Mouse (Mus musculus) cerebellum, adult 2 months (tissue): ENCODE measurements at regions not wholly inside any gene's neighbourhood (a gene's known extent, or its start where the extent isn't known, plus 50 kb on each side); places are given as distances from the start of the nearest gene placed in this dataset.

Experiments used
- DNase-seq, 2 experiments: peaks; one replicate each; pipeline ENCODE4 v3.0.0; 2021
- H3K27ac ChIP-seq: fragments of 200-500 bp; 2 replicates; pipeline ENCODE4 v1.5.1; 2012; ENCODE audit warnings: low read length, control low read depth, inconsistent platforms; ENCODE audit not compliant: insufficient read depth
- H3K27me3 ChIP-seq: fragments of 200-500 bp; 2 replicates; pipeline ENCODE4 v1.6.1; 2012; ENCODE audit warnings: inconsistent platforms, mild to moderate bottlenecking, low read length, moderate library complexity; ENCODE audit not compliant: control insufficient read depth, insufficient read depth
- H3K4me1 ChIP-seq: fragments of 200-500 bp; 2 replicates; pipeline ENCODE4 v1.6.1; 2011; ENCODE audit warnings: low read length; ENCODE audit not compliant: control insufficient read depth, insufficient read depth
- H3K4me3 ChIP-seq: fragments of 200-500 bp; replicated peaks from 2 replicates; pipeline ENCODE3; 2011; ENCODE audit warnings: mild to moderate bottlenecking, low read depth, low read length, control low read depth; ENCODE audit not compliant: insufficient read depth
- CTCF ChIP-seq: fragments of 200-500 bp; IDR thresholded peaks from 2 replicates; pipeline ENCODE4 v1.5.1; 2011; ENCODE audit warnings: low read depth, mild to moderate bottlenecking, control low read depth, low read length, moderate library complexity, borderline replicate concordance; ENCODE audit not compliant: insufficient read depth
- POLR2A ChIP-seq: fragments of 200-500 bp; IDR thresholded peaks from 2 replicates; pipeline ENCODE4 v1.6.1; 2011; ENCODE audit warnings: low read length, control low read depth, borderline replicate concordance; ENCODE audit not compliant: insufficient read depth
- WGBS: fragments of 180-500 bp; shearing (Covaris S2); methylation state at CpG from one replicate; pipeline ENCODE4 v1.1.7; 2018; 5-methylcytosine and 5-hydroxymethylcytosine counted together

DNA sequence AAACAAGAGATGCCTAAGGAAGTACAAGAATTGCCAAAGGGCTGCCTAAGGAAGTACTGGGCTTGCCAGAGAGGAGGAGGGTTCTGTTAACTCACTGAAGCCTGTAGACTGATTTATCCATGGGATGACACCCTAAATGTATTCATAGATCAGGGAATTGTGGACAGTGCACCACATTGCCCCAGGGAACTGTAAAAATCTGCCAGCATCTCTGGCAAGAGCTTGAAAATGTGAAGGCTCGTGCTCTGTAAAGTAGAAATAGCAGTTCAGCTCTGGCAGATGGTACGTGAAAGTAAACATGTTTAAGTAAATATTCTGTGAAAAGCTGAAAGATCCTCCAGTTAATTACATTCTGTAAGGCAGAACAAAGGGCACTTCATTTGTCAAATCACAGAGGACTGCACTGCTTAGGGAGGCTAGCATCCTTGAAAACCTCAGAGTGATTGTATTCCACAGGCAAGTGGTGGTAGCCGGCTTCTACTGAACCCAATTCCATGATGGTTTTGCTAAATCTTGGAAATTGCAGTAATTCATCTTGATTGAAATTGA, 445.9 kb upstream of the Grin3a start:
- Histone ChIP-seq H3K27me3 (no peaks in the 10 kb centered on the region), H3K27ac (no peak overlapping the region), H3K4me1 (no peaks in the 10 kb centered on the region), H3K4me3 (no peak overlapping the region)
- no peak for DNase-seq
- TF ChIP-seq CTCF (no peak), POLR2A (no peak)
- 41% methylated on average over 3 of the region's 3 CpGs for WGBS

DNA sequence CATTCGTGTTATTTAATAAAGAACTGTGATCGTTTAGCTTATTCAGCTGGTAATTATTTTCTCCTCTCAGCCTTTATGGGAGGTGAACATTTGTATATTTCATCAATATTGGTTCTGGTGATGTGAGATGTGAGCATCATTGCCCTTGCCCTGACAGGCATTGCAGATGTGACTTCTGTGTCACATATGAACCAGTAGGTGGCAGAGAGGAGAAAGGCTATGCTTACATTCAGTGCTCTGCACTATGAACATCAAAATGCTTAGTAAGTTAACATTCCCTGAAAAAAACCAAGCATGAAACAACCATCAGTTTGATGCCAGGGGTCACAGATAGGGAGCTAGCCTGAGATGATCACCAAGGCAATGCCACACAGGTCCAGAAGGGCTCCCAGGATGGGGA, 441.1 kb upstream of the Grin3a start:
- H3K27ac ChIP-seq: no peak overlapping the region
- no peak for TF ChIP-seq POLR2A
- no peak for TF ChIP-seq CTCF
- no peak overlapping the region for H3K4me3 ChIP-seq
- WGBS: 84% methylated on average over 2 of the region's 2 CpGs
- DNase-seq: no peak
- H3K4me1 ChIP-seq: no peaks in the 10 kb centered on the region
- no peaks in the 10 kb centered on the region for H3K27me3 ChIP-seq

DNA sequence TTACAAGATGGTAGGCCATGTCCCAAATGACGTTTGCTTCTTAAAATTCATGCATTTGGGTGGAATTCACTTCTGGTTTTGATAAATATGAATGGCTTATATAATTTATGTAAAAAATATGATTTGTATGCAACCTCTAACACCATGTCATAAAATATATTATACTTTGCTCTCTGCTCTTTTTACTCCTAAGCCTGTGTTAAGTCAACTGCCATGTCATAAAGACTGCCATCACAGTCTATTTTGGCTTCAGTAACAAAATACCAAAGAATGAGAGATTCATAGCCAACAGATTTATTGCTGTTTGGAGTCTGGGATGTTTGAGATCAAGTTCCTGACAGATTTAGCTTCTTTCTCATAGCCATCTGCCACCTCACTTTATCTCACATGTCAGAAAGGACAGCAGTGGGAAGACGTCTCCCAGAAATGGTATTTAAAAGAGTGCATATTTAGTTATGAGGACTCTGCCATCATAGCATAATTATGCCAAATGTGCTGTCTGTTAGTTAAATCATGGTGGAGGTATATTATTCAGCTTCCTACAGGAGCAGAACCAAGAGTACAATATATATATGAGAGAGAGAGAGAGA, 413.6 kb upstream of the Grin3a start:
- no peak for DNase-seq
- WGBS: 45% methylated on average over 2 of the region's 2 CpGs
- Histone ChIP-seq H3K4me3 (no peak overlapping the region), H3K27ac (no peak overlapping the region), H3K4me1 (no peaks in the 10 kb centered on the region), H3K27me3 (no peaks in the 10 kb centered on the region)
- no peak for TF ChIP-seq POLR2A
- TF ChIP-seq CTCF: no peak

DNA sequence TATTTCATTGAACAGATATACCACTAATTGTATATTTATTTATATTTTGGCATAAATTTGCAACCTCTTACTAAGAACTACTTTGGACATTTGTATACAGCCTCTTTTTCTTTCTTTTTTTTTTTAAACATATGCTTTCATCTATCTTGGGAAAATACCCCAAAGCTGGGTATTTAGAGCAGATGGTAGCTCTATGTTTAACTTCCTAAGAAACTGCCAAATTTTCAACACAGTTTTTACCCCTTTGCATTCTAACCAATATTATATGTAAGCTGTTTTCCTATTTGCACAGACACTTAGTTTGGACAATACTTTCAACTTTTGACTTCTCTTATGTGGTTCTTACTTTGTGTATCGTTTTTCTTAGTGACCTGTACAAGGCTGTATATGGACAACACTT, 396.5 kb upstream of the Grin3a start:
- TF ChIP-seq POLR2A (no peak), CTCF (no peak)
- Histone ChIP-seq H3K4me1 (no peaks in the 10 kb centered on the region), H3K27ac (no peak overlapping the region), H3K4me3 (no peak overlapping the region), H3K27me3 (no peaks in the 10 kb centered on the region)
- 74% methylated on average over 1 of the region's 1 CpGs for WGBS
- no peak for DNase-seq

DNA sequence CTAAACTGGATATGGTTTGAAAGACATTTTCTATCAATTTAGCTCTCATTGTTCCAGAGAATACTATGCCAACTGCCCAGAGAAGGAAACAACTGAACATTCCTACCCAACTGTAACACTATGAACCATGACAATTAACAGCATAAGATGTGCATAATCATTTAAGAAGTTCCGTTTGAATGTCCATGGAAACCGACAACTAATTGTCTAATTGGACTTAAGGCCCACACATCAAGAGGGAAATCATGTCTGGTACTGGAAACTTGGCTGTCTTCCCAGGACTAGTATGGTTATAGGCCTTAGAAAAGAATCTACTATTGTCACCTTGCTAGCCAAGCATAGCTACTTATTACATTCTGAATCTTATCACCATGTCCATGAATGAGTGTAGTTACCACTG, 395.4 kb upstream of the Grin3a start:
- H3K27me3 ChIP-seq: no peaks in the 10 kb centered on the region
- WGBS: 48% methylated on average over 2 of the region's 2 CpGs
- no peak overlapping the region for H3K4me3 ChIP-seq
- no peak overlapping the region for H3K27ac ChIP-seq
- DNase-seq: no peak
- TF ChIP-seq CTCF (no peak), POLR2A (no peak)
- H3K4me1 ChIP-seq: no peaks in the 10 kb centered on the region

DNA sequence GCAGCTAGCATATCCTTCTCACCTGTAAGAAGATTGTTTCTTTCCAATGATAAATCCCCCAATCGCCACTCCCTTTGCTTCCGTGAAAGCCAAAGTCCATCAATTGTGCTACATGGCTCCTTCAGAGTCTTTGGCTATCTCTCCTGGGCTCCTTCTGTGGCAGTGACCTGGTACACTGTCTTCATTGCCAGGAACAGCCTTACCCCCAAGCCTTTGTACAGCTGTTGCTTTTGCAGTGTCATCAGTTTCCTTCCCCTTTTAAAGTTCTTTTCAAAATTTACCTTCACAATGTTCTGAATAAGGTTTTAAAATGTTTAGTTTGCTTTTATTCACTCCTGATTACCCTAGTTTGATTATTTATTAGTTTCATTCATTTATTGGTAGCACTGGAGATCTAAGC, 393.8 kb upstream of the Grin3a start:
- Histone ChIP-seq H3K4me1 (no peaks in the 10 kb centered on the region), H3K27me3 (no peaks in the 10 kb centered on the region), H3K27ac (no peak overlapping the region), H3K4me3 (no peak overlapping the region)
- no peak for DNase-seq
- WGBS: 91% methylated on average over 2 of the region's 2 CpGs
- TF ChIP-seq POLR2A (no peak), CTCF (no peak)

DNA sequence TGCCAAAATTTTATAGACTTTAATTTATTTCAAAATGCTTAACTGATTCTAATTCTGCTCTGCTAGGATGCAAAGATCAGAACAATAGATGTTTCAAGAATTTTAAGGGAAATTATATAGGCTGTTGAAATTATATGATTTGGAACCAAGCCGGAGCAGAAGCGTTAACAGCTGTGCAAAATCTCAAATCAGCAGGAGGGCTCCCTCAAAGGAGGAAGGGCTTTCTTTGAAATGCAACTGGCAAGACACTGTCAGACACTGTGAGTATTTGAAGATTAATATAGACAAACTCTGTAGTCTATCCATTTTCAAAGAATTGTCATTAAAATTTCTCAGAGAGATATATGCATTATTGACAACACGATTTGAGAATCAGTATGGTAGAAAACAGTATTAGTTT, 389.9 kb upstream of the Grin3a start:
- TF ChIP-seq POLR2A (no peak), CTCF (no peak)
- no peaks in the 10 kb centered on the region for H3K27me3 ChIP-seq
- no peak for DNase-seq
- H3K4me1 ChIP-seq: no peaks in the 10 kb centered on the region
- no peak overlapping the region for H3K27ac ChIP-seq
- 38% methylated on average over 3 of the region's 3 CpGs for WGBS
- H3K4me3 ChIP-seq: no peak overlapping the region

DNA sequence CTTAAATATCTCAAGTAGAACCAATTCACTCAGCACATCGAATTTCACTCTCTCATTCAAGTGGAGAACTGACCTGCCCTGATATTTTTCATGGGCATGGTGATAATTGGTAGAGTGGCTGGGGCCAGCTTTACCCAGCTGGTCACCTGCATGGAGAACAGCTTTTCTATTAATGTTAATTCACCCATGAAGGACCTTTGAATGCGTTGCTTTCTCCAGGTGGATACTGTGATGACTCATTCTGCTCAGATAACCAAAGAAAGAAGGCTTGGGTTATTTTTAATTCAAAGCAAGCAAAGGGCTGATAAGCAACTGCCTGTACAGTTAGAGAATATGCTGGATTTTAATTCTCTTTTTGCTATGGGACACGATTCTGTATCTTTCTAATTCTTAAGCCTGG, 357.8 kb upstream of the Grin3a start:
- no peaks in the 10 kb centered on the region for H3K4me1 ChIP-seq
- no peaks in the 10 kb centered on the region for H3K27me3 ChIP-seq
- DNase-seq: peak in 1 of 2 experiments; percentile 33
- no peak overlapping the region for H3K4me3 ChIP-seq
- no peak overlapping the region for H3K27ac ChIP-seq
- 23% methylated on average over 3 of the region's 3 CpGs for WGBS
- TF ChIP-seq CTCF: no peak
- TF ChIP-seq POLR2A: no peak

DNA sequence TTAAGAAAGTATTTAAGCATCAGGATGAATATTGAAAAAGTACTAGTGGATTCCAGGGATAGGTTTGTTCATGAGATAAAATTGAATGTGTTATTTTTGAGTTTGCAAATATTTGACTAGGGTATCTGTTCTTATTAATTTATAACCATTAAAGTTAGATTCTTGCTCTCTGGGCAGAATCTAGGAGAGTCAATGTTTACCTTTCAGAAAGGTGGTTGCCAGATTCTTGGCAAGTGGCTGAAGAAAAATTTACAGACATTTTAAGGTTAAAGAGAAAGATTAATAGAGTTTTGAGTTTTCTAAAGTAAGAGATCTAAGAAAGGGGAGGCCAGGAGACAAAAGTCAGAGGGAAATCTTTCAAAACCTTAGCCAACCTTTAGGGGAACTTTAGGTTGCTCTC, 331.7 kb upstream of the Grin3a start:
- no peaks in the 10 kb centered on the region for H3K4me1 ChIP-seq
- TF ChIP-seq POLR2A (no peak), CTCF (no peak)
- no peak for DNase-seq
- no peak overlapping the region for H3K4me3 ChIP-seq
- no peaks in the 10 kb centered on the region for H3K27me3 ChIP-seq
- no peak overlapping the region for H3K27ac ChIP-seq
